Mouse (Mus musculus): ENCODE data around the gene Rnf213. TPM values are rescaled to one million over a fixed set of nuclear protein-coding genes. Genes with fewer than 3 reads are reported as not detected.

Gene Rnf213
- total and polyA plus RNA-seq, 2 experiments from 2014 or later: 4.5 to 36.7 TPM

DNA sequence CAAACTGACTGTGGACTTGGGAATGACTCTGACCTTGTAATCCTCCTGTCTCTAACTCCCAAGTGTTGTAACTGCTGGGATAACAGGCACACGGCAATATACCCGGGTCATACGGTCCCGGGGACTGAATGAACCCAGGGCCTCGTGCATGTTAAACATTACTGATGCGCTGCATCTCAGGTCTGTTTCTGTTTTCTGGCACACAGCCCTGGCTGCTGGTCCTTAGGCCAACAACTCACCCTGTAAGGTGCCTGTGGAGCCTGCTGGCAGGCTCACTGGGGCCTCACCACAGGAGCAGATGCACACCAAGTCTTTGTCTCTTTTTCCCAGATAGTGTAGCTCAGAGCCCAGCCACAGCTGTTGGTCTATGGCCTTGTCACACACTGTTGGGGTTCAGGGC is 14.5 kb downstream of the Rnf213 start:
- no peak overlapping the region for H3K4me2 ChIP-seq (ENCODE audit: low read depth, low read length)
- no peak overlapping the region for H3K27ac ChIP-seq (ENCODE audit: low read depth)
- no peaks in the 10 kb centered on the region for H3K9me3 ChIP-seq (replicated peaks; ENCODE audit: control insufficient read depth, low read length)
- H3K36me3 ChIP-seq (replicated peaks; ENCODE audit: control insufficient read depth, insufficient read depth, low read length): peaks cover 89% of the 10 kb centered on the region
- 89% methylated on average over 6 of the region's 6 CpGs for WGBS
- DNase-seq (ENCODE audit: low spot score) (no peak), ATAC-seq (ENCODE audit: insufficient read depth, low read depth) (no peak)
- H3K4me3 ChIP-seq (ENCODE audit: low read depth, low read length): no peak overlapping the region
- TF ChIP-seq CTCF (IDR thresholded peaks at IDR 0.05; ENCODE audit: low read depth): no peak
- TF ChIP-seq EP300 (IDR thresholded peaks at IDR 0.05; ENCODE audit: low read depth): no peak
- H3K4me1 ChIP-seq (ENCODE audit: control insufficient read depth, insufficient read depth): 0 out of 2 replicates have a peak, but pooled peaks cover 3% of the 10 kb centered on the region
- no peaks in the 10 kb centered on the region for H3K27me3 ChIP-seq (ENCODE audit: control insufficient read depth, insufficient read depth, low read length)
- H3K9ac ChIP-seq (replicated peaks; ENCODE audit: low read depth, low read length): no peak overlapping the region

DNA sequence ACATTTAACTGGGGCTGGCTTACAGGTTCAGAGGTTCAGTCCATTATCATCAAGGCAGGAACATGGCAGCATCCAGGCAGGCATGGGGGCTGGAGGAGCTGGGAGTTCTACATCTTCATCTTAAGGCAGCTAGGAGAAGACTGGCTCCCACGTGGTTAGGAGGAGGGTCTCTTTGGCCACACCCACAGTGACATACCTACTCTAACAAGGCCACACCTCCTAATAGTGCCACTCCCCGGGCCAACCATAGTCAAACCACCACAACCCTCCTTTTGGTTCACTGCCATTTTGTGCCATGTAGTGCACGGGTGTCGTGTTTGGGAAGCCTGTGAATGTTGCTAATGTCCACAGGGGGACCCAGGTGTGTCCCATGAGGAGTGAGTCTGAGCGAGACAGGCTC is 15.1 kb downstream of the Rnf213 start:
- TF ChIP-seq CTCF (IDR thresholded peaks at IDR 0.05; ENCODE audit: low read depth): no peak
- no peak for TF ChIP-seq EP300 (IDR thresholded peaks at IDR 0.05; ENCODE audit: low read depth)
- no peak overlapping the region for H3K9ac ChIP-seq (replicated peaks; ENCODE audit: low read depth, low read length)

DNA sequence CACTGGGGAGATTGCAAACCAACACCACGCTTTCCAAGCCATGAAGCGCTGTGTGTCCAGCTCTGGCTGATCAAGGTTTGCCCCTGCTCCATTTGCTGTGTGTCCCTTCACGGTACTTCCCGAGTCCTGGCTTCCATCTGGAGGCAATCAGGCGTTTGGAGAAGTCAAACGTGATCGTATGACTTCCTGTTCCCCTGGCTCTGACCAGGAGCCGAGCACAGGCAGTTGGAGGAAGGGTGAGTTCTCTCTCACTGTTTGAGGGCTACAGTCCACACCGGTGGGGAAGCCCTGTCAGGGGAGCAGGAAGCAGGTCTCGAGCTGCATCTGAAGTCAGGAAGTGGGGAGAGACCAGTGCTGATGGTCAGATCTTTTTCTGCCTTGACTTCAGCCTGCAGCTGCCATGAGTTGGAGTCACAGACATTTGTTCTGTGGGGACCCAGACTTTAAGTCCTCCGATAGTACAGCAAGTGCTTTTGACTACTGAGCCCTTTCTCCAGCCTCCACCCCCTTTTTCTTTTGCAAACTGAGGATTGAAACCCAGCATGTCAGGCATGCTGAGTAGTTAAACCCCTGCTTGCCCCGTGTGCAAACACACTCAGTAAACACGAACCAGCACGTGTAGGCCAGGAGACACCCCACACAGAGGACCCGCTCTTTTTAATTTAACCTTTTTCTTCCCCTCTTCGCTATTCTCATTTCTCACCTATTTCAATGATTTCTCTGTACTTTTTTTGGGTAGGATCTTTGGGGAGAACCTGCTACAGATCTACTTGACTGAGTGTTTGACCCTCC is 26.6 kb downstream of the Rnf213 start:
- Histone ChIP-seq H3K4me2 (ENCODE audit: low read depth, low read length) (no peak overlapping the region), H3K4me1 (ENCODE audit: control insufficient read depth, insufficient read depth) (no peaks in the 10 kb centered on the region), H3K9me3 (replicated peaks; ENCODE audit: control insufficient read depth, low read length) (no peaks in the 10 kb centered on the region), H3K27ac (ENCODE audit: low read depth) (no peak overlapping the region), H3K36me3 (replicated peaks; ENCODE audit: control insufficient read depth, insufficient read depth, low read length) (peaks cover 100% of the 10 kb centered on the region), H3K4me3 (ENCODE audit: low read depth, low read length) (no peak overlapping the region), H3K27me3 (ENCODE audit: control insufficient read depth, insufficient read depth, low read length) (no peaks in the 10 kb centered on the region), H3K9ac (replicated peaks; ENCODE audit: low read depth, low read length) (no peak overlapping the region)
- ATAC-seq (ENCODE audit: insufficient read depth, low read depth) (no peak), DNase-seq (ENCODE audit: low spot score) (no peak)
- 58% methylated on average over 16 of the region's 16 CpGs for WGBS
- TF ChIP-seq EP300 (IDR thresholded peaks at IDR 0.05; ENCODE audit: low read depth): no peak

More for the DNA sequence above, 15.1 kb downstream of the Rnf213 start:
- ATAC-seq (ENCODE audit: insufficient read depth, low read depth) (no peak), DNase-seq (ENCODE audit: low spot score) (no peak)
- Histone ChIP-seq H3K27ac (ENCODE audit: low read depth) (no peak overlapping the region), H3K4me2 (ENCODE audit: low read depth, low read length) (no peak overlapping the region), H3K9me3 (replicated peaks; ENCODE audit: control insufficient read depth, low read length) (no peaks in the 10 kb centered on the region), H3K4me1 (ENCODE audit: control insufficient read depth, insufficient read depth) (no peaks in the 10 kb centered on the region), H3K36me3 (replicated peaks; ENCODE audit: control insufficient read depth, insufficient read depth, low read length) (peaks cover 86% of the 10 kb centered on the region), H3K4me3 (ENCODE audit: low read depth, low read length) (no peak overlapping the region), H3K27me3 (ENCODE audit: control insufficient read depth, insufficient read depth, low read length) (no peaks in the 10 kb centered on the region)
- WGBS: 65% methylated on average over 5 of the region's 5 CpGs

DNA sequence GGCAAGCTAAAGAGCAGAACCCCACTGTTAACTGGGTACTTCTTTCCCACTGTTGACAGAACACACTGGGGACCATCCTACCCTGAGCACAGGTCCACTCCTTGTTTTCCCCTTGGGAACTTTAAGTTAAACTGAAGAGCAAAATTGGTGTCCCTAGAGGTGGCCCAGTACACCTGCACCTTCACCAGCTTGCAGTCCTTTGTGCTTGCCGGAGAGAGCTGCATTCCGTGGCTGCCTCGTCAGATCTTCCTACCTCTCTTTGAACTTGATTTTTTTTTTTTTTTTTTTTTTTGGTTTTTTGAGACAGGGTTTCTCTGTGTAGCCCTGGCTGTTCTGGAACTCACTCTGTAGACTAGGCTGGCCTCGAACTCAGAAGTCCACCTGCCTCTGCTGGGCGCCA is 27.5 kb downstream of the Rnf213 start:
- H3K27me3 ChIP-seq (ENCODE audit: control insufficient read depth, insufficient read depth, low read length): no peaks in the 10 kb centered on the region
- no peak overlapping the region for H3K4me2 ChIP-seq (ENCODE audit: low read depth, low read length)
- TF ChIP-seq EP300 (IDR thresholded peaks at IDR 0.05; ENCODE audit: low read depth) (no peak), CTCF (IDR thresholded peaks at IDR 0.05; ENCODE audit: low read depth) (no peak)
- ATAC-seq (ENCODE audit: insufficient read depth, low read depth) (no peak), DNase-seq (ENCODE audit: low spot score) (no peak)
- H3K27ac ChIP-seq (ENCODE audit: low read depth): no peak overlapping the region
- H3K9ac ChIP-seq (replicated peaks; ENCODE audit: low read depth, low read length): no peak overlapping the region
- WGBS: 83% methylated on average over 5 of the region's 5 CpGs
- H3K4me1 ChIP-seq (ENCODE audit: control insufficient read depth, insufficient read depth): no peaks in the 10 kb centered on the region
- H3K4me3 ChIP-seq (ENCODE audit: low read depth, low read length): no peak overlapping the region
- peaks cover 100% of the 10 kb centered on the region for H3K36me3 ChIP-seq (replicated peaks; ENCODE audit: control insufficient read depth, insufficient read depth, low read length)
- no peaks in the 10 kb centered on the region for H3K9me3 ChIP-seq (replicated peaks; ENCODE audit: control insufficient read depth, low read length)

DNA sequence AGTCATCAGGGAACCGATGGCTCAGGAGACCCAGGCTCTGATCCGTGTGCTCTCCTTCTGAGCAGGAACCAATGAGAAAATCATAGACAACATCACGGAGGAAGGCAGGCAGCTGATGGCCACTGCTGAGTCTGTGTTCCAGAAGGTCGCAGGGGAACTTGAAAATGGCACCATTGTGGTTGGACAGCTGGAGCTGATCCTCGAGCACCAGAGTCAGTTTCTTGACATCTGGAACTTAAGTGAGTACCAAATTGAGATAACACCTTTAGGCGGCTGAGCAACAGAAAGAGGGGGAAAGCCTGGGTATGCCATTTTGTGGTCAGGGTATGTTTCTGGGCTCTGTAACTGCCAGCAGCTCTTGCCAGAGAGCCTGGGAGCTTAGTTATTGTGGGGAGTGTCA is 34.5 kb downstream of the Rnf213 start:
- Histone ChIP-seq H3K27me3 (ENCODE audit: control insufficient read depth, insufficient read depth, low read length) (no peaks in the 10 kb centered on the region), H3K4me2 (ENCODE audit: low read depth, low read length) (no peak overlapping the region), H3K9me3 (replicated peaks; ENCODE audit: control insufficient read depth, low read length) (no peaks in the 10 kb centered on the region), H3K4me1 (ENCODE audit: control insufficient read depth, insufficient read depth) (peaks cover 8% of the 10 kb centered on the region), H3K27ac (ENCODE audit: low read depth) (no peak overlapping the region), H3K4me3 (ENCODE audit: low read depth, low read length) (no peak overlapping the region), H3K36me3 (replicated peaks; ENCODE audit: control insufficient read depth, insufficient read depth, low read length) (peaks cover 89% of the 10 kb centered on the region), H3K9ac (replicated peaks; ENCODE audit: low read depth, low read length) (no peak overlapping the region)
- DNase-seq (ENCODE audit: low spot score) (no peak), ATAC-seq (ENCODE audit: insufficient read depth, low read depth) (no peak)
- TF ChIP-seq EP300 (IDR thresholded peaks at IDR 0.05; ENCODE audit: low read depth) (no peak), CTCF (IDR thresholded peaks at IDR 0.05; ENCODE audit: low read depth) (no peak)
- 66% methylated on average over 6 of the region's 6 CpGs for WGBS

DNA sequence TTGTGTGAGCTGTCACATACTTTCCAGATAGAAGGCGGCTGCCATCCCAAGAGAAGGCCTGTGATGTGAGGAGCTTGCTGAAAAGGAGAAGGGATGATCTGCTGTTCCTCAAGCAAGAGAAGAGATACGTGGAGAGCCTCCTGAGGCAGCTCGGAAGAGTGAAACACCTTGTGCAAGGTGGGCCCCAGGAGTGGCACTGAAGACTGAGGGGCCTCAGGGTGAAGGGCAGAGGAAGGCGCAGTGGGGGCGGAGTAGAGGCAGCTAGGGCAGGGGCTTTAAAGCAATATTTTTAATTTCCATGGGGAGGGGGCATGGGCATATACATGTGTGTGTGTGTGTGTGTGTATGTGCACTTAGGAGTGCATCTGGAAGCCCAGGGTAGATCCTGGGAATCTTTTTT is 35.1 kb downstream of the Rnf213 start:
- ATAC-seq (ENCODE audit: insufficient read depth, low read depth): no peak
- H3K9me3 ChIP-seq (replicated peaks; ENCODE audit: control insufficient read depth, low read length): no peaks in the 10 kb centered on the region
- peaks cover 89% of the 10 kb centered on the region for H3K36me3 ChIP-seq (replicated peaks; ENCODE audit: control insufficient read depth, insufficient read depth, low read length)
- TF ChIP-seq EP300 (IDR thresholded peaks at IDR 0.05; ENCODE audit: low read depth): no peak
- TF ChIP-seq CTCF (IDR thresholded peaks at IDR 0.05; ENCODE audit: low read depth): no peak
- no peak overlapping the region; the same call in 1 of the 2 replicates for H3K27ac ChIP-seq (ENCODE audit: low read depth)
- H3K27me3 ChIP-seq (ENCODE audit: control insufficient read depth, insufficient read depth, low read length): no peaks in the 10 kb centered on the region
- H3K4me1 ChIP-seq (ENCODE audit: control insufficient read depth, insufficient read depth): peaks cover 8% of the 10 kb centered on the region
- WGBS: 70% methylated on average over 5 of the region's 5 CpGs
- DNase-seq (ENCODE audit: low spot score): no peak
- peak overlapping the region; percentile 52; the same call in 1 of the 2 replicates for H3K4me2 ChIP-seq (ENCODE audit: low read depth, low read length)
- no peak overlapping the region for H3K4me3 ChIP-seq (ENCODE audit: low read depth, low read length)
- H3K9ac ChIP-seq (replicated peaks; ENCODE audit: low read depth, low read length): no peak overlapping the region
